27 mouse cellular contexts compared by ENCODE assay signal in genomic region chr9:75307015-75307414, GRCm38 (mm10). TPM values are rescaled to one million over a fixed set of nuclear protein-coding genes. Genes with fewer than 3 reads are reported as not detected.
"Had no signal": no experiment of that assay in that cellular context is flagged by ENCODE, and none has a peak within 500 bp of the region (broad histone marks: within the 10 kb centered on the region; RNA-seq: fewer than 3 reads in every experiment).

No protein-coding gene starts in this region.

- ATAC-seq: forebrain, embryonic 13.5 days; forebrain, embryonic 14.5 days; forebrain, embryonic 15.5 days; forebrain, embryonic 16.5 days; forebrain, postnatal 0 days had no signal

- H3K9me3 ChIP-seq: embryonic facial prominence, embryonic 10.5 days; embryonic facial prominence, embryonic 12.5 days; embryonic facial prominence, embryonic 13.5 days; embryonic facial prominence, embryonic 15.5 days; forebrain, embryonic 10.5 days; forebrain, embryonic 12.5 days; forebrain, embryonic 13.5 days; forebrain, embryonic 15.5 days; heart, embryonic 10.5 days; heart, embryonic 12.5 days had no signal

- H3K9ac ChIP-seq: embryonic facial prominence, embryonic 12.5 days; embryonic facial prominence, embryonic 13.5 days; embryonic facial prominence, embryonic 15.5 days; forebrain, embryonic 12.5 days; forebrain, embryonic 13.5 days; forebrain, embryonic 15.5 days; forebrain, postnatal 0 days; heart, embryonic 12.5 days had no signal

- DNase-seq: embryo, embryonic 11 days; gastrocnemius, adult 2 months; gastrocnemius, postnatal 10 days; gastrocnemius, postnatal 14 days; gastrocnemius, postnatal 25 days; gastrocnemius, postnatal 36 days; heart, adult 11 months; heart, adult 18-20 months; heart, adult 2 months had no signal

- H3K4me1 ChIP-seq: embryonic facial prominence, embryonic 12.5 days; embryonic facial prominence, embryonic 13.5 days; embryonic facial prominence, embryonic 15.5 days; forebrain, embryonic 12.5 days; forebrain, embryonic 15.5 days had no signal

- H3K4me2 ChIP-seq: embryonic facial prominence, embryonic 12.5 days; embryonic facial prominence, embryonic 13.5 days; embryonic facial prominence, embryonic 15.5 days; forebrain, embryonic 12.5 days; forebrain, embryonic 13.5 days; forebrain, embryonic 15.5 days; heart, embryonic 11.5 days; heart, embryonic 12.5 days had no signal

- H3K27ac ChIP-seq: embryonic facial prominence, embryonic 10.5 days; embryonic facial prominence, embryonic 12.5 days; embryonic facial prominence, embryonic 13.5 days; embryonic facial prominence, embryonic 15.5 days; forebrain, embryonic 10.5 days; forebrain, embryonic 12.5 days; forebrain, embryonic 13.5 days; forebrain, embryonic 15.5 days; gastrocnemius, adult 2 months; heart, adult 2 months; heart, embryonic 10.5 days had no signal

- H3K27me3 ChIP-seq: embryonic facial prominence, embryonic 12.5 days; embryonic facial prominence, embryonic 13.5 days; embryonic facial prominence, embryonic 15.5 days; forebrain, embryonic 12.5 days; forebrain, embryonic 13.5 days; forebrain, embryonic 15.5 days; heart, embryonic 12.5 days had no signal

- H3K36me3 ChIP-seq: embryonic facial prominence, embryonic 10.5 days; embryonic facial prominence, embryonic 12.5 days; embryonic facial prominence, embryonic 13.5 days; embryonic facial prominence, embryonic 15.5 days; forebrain, embryonic 10.5 days; forebrain, embryonic 12.5 days; forebrain, embryonic 15.5 days; heart, embryonic 10.5 days; heart, embryonic 12.5 days had no signal

- H3K4me3 ChIP-seq: embryonic facial prominence, embryonic 10.5 days; embryonic facial prominence, embryonic 12.5 days; embryonic facial prominence, embryonic 13.5 days; embryonic facial prominence, embryonic 15.5 days; erythroblast, embryonic 14.5 days; forebrain, embryonic 10.5 days; forebrain, embryonic 12.5 days; forebrain, embryonic 13.5 days; forebrain, embryonic 15.5 days; gastrocnemius, adult 2 months; heart, adult 2 months; heart, embryonic 10.5 days; heart, embryonic 12.5 days had no signal

RNA-seq across cellular contexts. Expression of gene Gnb5, which starts 0.9 kb away (rescaled TPM):
- polyA plus RNA-seq: erythroblast, embryonic 14.5 days had no signal

RNA-seq across cellular contexts. Expression of gene Bcl2l10, which starts 40.5 kb away (rescaled TPM):
- polyA plus RNA-seq: embryonic facial prominence, embryonic 10.5 days; embryonic facial prominence, embryonic 11.5 days; embryonic facial prominence, embryonic 12.5 days; embryonic facial prominence, embryonic 13.5 days; embryonic facial prominence, embryonic 14.5 days; embryonic facial prominence, embryonic 15.5 days; erythroblast, embryonic 14.5 days; forebrain, embryonic 10.5 days; forebrain, embryonic 11.5 days; forebrain, embryonic 12.5 days; forebrain, embryonic 13.5 days; forebrain, embryonic 14.5 days; forebrain, embryonic 15.5 days; forebrain, embryonic 16.5 days; forebrain, postnatal 0 days; heart, adult 2 months; heart, embryonic 10.5 days; heart, embryonic 11.5 days; heart, embryonic 12.5 days had no signal
